Mouse (Mus musculus) small intestine, adult 2 months (tissue): Measurements from ENCODE around the gene Mup18. TPM values are rescaled to one million over a fixed set of nuclear protein-coding genes. Genes with fewer than 3 reads are reported as not detected.
"Not testable (repeated sequence)": the region's sequence is repeated elsewhere in the genome, so short reads cannot be mapped to it uniquely, and the experiment has no call there.

Experiments
- H3K27ac ChIP-seq: fragments of 200-500 bp; 2 replicates; pipeline ENCODE4 v1.5.1; 2012; ENCODE audit warnings: low read depth, low read length, control low read depth, inconsistent platforms; ENCODE audit not compliant: insufficient read depth
- H3K27me3 ChIP-seq: fragments of 200-500 bp; 2 replicates; pipeline ENCODE4 v1.6.1; 2012; ENCODE audit warnings: mild to moderate bottlenecking, moderate library complexity, low read length, inconsistent platforms; ENCODE audit not compliant: control insufficient read depth, insufficient read depth
- H3K36me3 ChIP-seq: fragments of 200-500 bp; 2 replicates; pipeline ENCODE4 v1.6.1; 2012; ENCODE audit warnings: mild to moderate bottlenecking, low read length, control low read depth, inconsistent platforms; ENCODE audit not compliant: control insufficient read depth, insufficient read depth
- H3K4me1 ChIP-seq: fragments of 200-500 bp; 2 replicates; pipeline ENCODE4 v1.6.1; 2012; ENCODE audit warnings: low read length, inconsistent platforms, mixed read lengths; ENCODE audit not compliant: control insufficient read depth, insufficient read depth, insufficient read length
- H3K4me3 ChIP-seq: fragments of 200-500 bp; 2 replicates; pipeline ENCODE4 v1.5.1; 2012; ENCODE audit warnings: low read depth, mild to moderate bottlenecking, control low read depth, inconsistent platforms, low read length, moderate library complexity
- WGBS: fragments of 180-500 bp; shearing (Covaris S2); methylation state at CpG from one replicate; pipeline ENCODE4 v1.1.7; 2018; 5-methylcytosine and 5-hydroxymethylcytosine counted together
- polyA plus RNA-seq: library from polyadenylated mRNA; depleted of rRNA; stranded (reverse); fragments of >200 nt; gene quantifications from 2 replicates; pipeline ENCODE4 v1.2.3, GENCODE M21; 2012; rRNA removed

Gene Mup18
- polyA plus RNA-seq: not detected in 2 replicates

- not testable (repeated sequence) for H3K36me3 ChIP-seq, H3K4me3 ChIP-seq, H3K4me1 ChIP-seq, H3K27me3 ChIP-seq, H3K27ac ChIP-seq
- 89% methylated on average over 2 of the region's 2 CpGs for WGBS
Measured at GRCm38 (mm10) chr4:61674036-61674435, at the start of gene Mup18. Mup18 (minus strand) TSS chr4:61674136.

- not testable (repeated sequence) for H3K27me3 ChIP-seq, H3K4me1 ChIP-seq, H3K36me3 ChIP-seq, H3K4me3 ChIP-seq, H3K27ac ChIP-seq
- WGBS: 66% methylated on average over 6 of the region's 6 CpGs
Measured at GRCm38 (mm10) chr4:61714296-61714695, 40.4 kb upstream of the Mup18 start.

Other genes starting within 250 kb of the Mup18 start
- not detected in 2 replicates for gene Mup15, start 234.4 kb downstream of the Mup18 start, polyA plus RNA-seq
- gene Mup16, start 154.6 kb downstream of the Mup18 start, polyA plus RNA-seq: not detected in 2 replicates
- gene Mup17, start 78.3 kb downstream of the Mup18 start, polyA plus RNA-seq: not detected in 2 replicates
- not detected in 2 replicates for gene Mup19, start 108.1 kb upstream of the Mup18 start, polyA plus RNA-seq
- gene Mup5, start 161.1 kb upstream of the Mup18 start, polyA plus RNA-seq: not detected in 2 replicates